Mouse (Mus musculus): ENCODE measurements around the gene Tnnt3. TPM values are rescaled to one million over a fixed set of nuclear protein-coding genes. Genes with fewer than 3 reads are reported as not detected.

The Tnnt3 gene
- total and polyA plus RNA-seq, 3 experiments, result 1.1 to 1.8 (median 1.3) TPM

GRCm38 (mm10) chr7:142488053-142488452 is 10.6 kb upstream of the Tnnt3 start:
- intact Hi-C loops (cut with DNase I), result no loop called here
- no peak for TF ChIP-seq EP300 (IDR thresholded peaks at IDR 0.05; ENCODE audit: insufficient read depth, low read depth, low read length)
- TF ChIP-seq CTCF (IDR thresholded peaks at IDR 0.05), result no peak
- no peak for TF ChIP-seq POLR2A (IDR thresholded peaks at IDR 0.05; ENCODE audit: insufficient read depth, low read depth, low read length)
- Histone ChIP-seq H3K4me3 (no peak overlapping the region), H3K27ac (no peak overlapping the region), H3K27me3 (ENCODE audit: control insufficient read depth, insufficient read depth, low read length) (no peaks in the 10 kb centered on the region), H3K36me3 (ENCODE audit: control insufficient read depth, insufficient read depth, low read length) (no peaks in the 10 kb centered on the region), H3K9ac (ENCODE audit: low read depth, low read length) (no peak overlapping the region), H3K4me1 (ENCODE audit: control insufficient read depth, insufficient read depth, low read length) (peaks cover 11% of the 10 kb centered on the region), H3K79me2 (replicated peaks; ENCODE audit: control insufficient read depth, insufficient read depth, low read length) (no peaks in the 10 kb centered on the region)
- no peak for DNase-seq
- 85% methylated on average over 3 of the region's 3 CpGs for WGBS

GRCm38 (mm10) chr7:142493535-142493934 is 5.1 kb upstream of the Tnnt3 start:
- 84% methylated on average over 8 of the region's 8 CpGs for WGBS
- TF ChIP-seq EP300 (IDR thresholded peaks at IDR 0.05; ENCODE audit: insufficient read depth, low read depth, low read length), result no peak
- no peak for TF ChIP-seq POLR2A (IDR thresholded peaks at IDR 0.05; ENCODE audit: insufficient read depth, low read depth, low read length)
- no peak for TF ChIP-seq CTCF (IDR thresholded peaks at IDR 0.05)
- DNase-seq, result no peak
- H3K36me3 ChIP-seq (ENCODE audit: control insufficient read depth, insufficient read depth, low read length), result no peaks in the 10 kb centered on the region
- H3K4me3 ChIP-seq, result no peak overlapping the region
- H3K27me3 ChIP-seq (ENCODE audit: control insufficient read depth, insufficient read depth, low read length), result no peaks in the 10 kb centered on the region
- H3K79me2 ChIP-seq (replicated peaks; ENCODE audit: control insufficient read depth, insufficient read depth, low read length), result no peaks in the 10 kb centered on the region
- H3K27ac ChIP-seq, result no peak overlapping the region
- no peaks in the 10 kb centered on the region for H3K4me1 ChIP-seq (ENCODE audit: control insufficient read depth, insufficient read depth, low read length)
- intact Hi-C loops (cut with DNase I), result no loop called here
- H3K9ac ChIP-seq (ENCODE audit: low read depth, low read length), result no peak overlapping the region

GRCm38 (mm10) chr7:142496158-142496557 is 2.5 kb upstream of the Tnnt3 start:
- Histone ChIP-seq H3K9ac (ENCODE audit: low read depth, low read length) (no peak overlapping the region), H3K4me1 (ENCODE audit: control insufficient read depth, insufficient read depth, low read length) (peaks cover 3% of the 10 kb centered on the region; the same call in 1 of the 2 replicates), H3K36me3 (ENCODE audit: control insufficient read depth, insufficient read depth, low read length) (no peaks in the 10 kb centered on the region), H3K27ac (peak overlapping the region; percentile 67), H3K4me3 (no peak overlapping the region), H3K27me3 (ENCODE audit: control insufficient read depth, insufficient read depth, low read length) (no peaks in the 10 kb centered on the region), H3K79me2 (replicated peaks; ENCODE audit: control insufficient read depth, insufficient read depth, low read length) (no peaks in the 10 kb centered on the region)
- WGBS, result 60% methylated on average over 3 of the region's 3 CpGs
- intact Hi-C loops (cut with DNase I), result loop anchor here (2.0 to 5.0 kb wide), 2 partner anchors 15 to 179 kb away; no protein-coding TSS in a partner anchor
- TF ChIP-seq EP300 (IDR thresholded peaks at IDR 0.05; ENCODE audit: insufficient read depth, low read depth, low read length) (peak; percentile 63; the same call in 1 of the 2 replicates), CTCF (IDR thresholded peaks at IDR 0.05) (no peak), POLR2A (IDR thresholded peaks at IDR 0.05; ENCODE audit: insufficient read depth, low read depth, low read length) (peak; percentile 15; the same call in 1 of the 2 replicates)
- DNase-seq, result peak; percentile 40 to 65

- Histone ChIP-seq H3K79me2 (replicated peaks; ENCODE audit: control insufficient read depth, insufficient read depth, low read length) (no peaks in the 10 kb centered on the region), H3K4me3 (no peak overlapping the region), H3K9ac (ENCODE audit: low read depth, low read length) (peak overlapping the region; percentile 43; the same call in 1 of the 2 replicates), H3K36me3 (ENCODE audit: control insufficient read depth, insufficient read depth, low read length) (no peaks in the 10 kb centered on the region), H3K27ac (peak overlapping the region; percentile 67), H3K27me3 (ENCODE audit: control insufficient read depth, insufficient read depth, low read length) (no peaks in the 10 kb centered on the region), H3K4me1 (ENCODE audit: control insufficient read depth, insufficient read depth, low read length) (peaks cover 3% of the 10 kb centered on the region; the same call in 1 of the 2 replicates)
- intact Hi-C loops (cut with DNase I), result loop anchor here (1.0 to 5.0 kb wide), 3 partner anchors 16 to 179 kb away; no protein-coding TSS in a partner anchor
- 69% methylated on average over 5 of the region's 5 CpGs for WGBS
- TF ChIP-seq EP300 (IDR thresholded peaks at IDR 0.05; ENCODE audit: insufficient read depth, low read depth, low read length) (0 out of 2 replicates have a peak, but pooled peaks have one; percentile 35), CTCF (IDR thresholded peaks at IDR 0.05) (peak; percentile 89), POLR2A (IDR thresholded peaks at IDR 0.05; ENCODE audit: insufficient read depth, low read depth, low read length) (peak; percentile 53; the same call in 1 of the 2 replicates)
- DNase-seq, result peak; percentile 45 to 46
Observed at GRCm38 (mm10) chr7:142496800-142497199, 1.8 kb upstream of the Tnnt3 start.

- peak; percentile 78 for TF ChIP-seq CTCF (IDR thresholded peaks at IDR 0.05)
- peak; percentile 74 for TF ChIP-seq EP300 (IDR thresholded peaks at IDR 0.05; ENCODE audit: insufficient read depth, low read depth, low read length)
- TF ChIP-seq POLR2A (IDR thresholded peaks at IDR 0.05; ENCODE audit: insufficient read depth, low read depth, low read length), result no peak
- Histone ChIP-seq H3K27me3 (ENCODE audit: control insufficient read depth, insufficient read depth, low read length) (no peaks in the 10 kb centered on the region), H3K4me3 (no peak overlapping the region), H3K79me2 (replicated peaks; ENCODE audit: control insufficient read depth, insufficient read depth, low read length) (no peaks in the 10 kb centered on the region), H3K4me1 (ENCODE audit: control insufficient read depth, insufficient read depth, low read length) (peaks cover 3% of the 10 kb centered on the region; the same call in 1 of the 2 replicates), H3K9ac (ENCODE audit: low read depth, low read length) (no peak overlapping the region), H3K36me3 (ENCODE audit: control insufficient read depth, insufficient read depth, low read length) (no peaks in the 10 kb centered on the region), H3K27ac (no peak overlapping the region)
- DNase-seq, result peak; percentile 68 to 71
- WGBS, result 83% methylated on average over 2 of the region's 2 CpGs
- intact Hi-C loops (cut with DNase I), result loop anchor here (1.0 to 5.0 kb wide), 4 partner anchors 17 to 180 kb away; no protein-coding TSS in a partner anchor
Observed at GRCm38 (mm10) chr7:142497775-142498174, 861 bp upstream of the Tnnt3 start.

GRCm38 (mm10) chr7:142499010-142499721 is 530 bp downstream of the Tnnt3 start:
- H3K27me3 ChIP-seq (ENCODE audit: control insufficient read depth, insufficient read depth, low read length), result no peaks in the 10 kb centered on the region
- peaks cover 3% of the 10 kb centered on the region; the same call in 1 of the 2 replicates for H3K4me1 ChIP-seq (ENCODE audit: control insufficient read depth, insufficient read depth, low read length)
- TF ChIP-seq EP300 (IDR thresholded peaks at IDR 0.05; ENCODE audit: insufficient read depth, low read depth, low read length), result no peak
- TF ChIP-seq CTCF (IDR thresholded peaks at IDR 0.05), result no peak
- no peak for TF ChIP-seq POLR2A (IDR thresholded peaks at IDR 0.05; ENCODE audit: insufficient read depth, low read depth, low read length)
- H3K9ac ChIP-seq (ENCODE audit: low read depth, low read length), result no peak overlapping the region
- intact Hi-C loops (cut with DNase I), result loop anchor here (2.0 to 5.0 kb wide), 2 partner anchors 164 to 182 kb away; no protein-coding TSS in a partner anchor
- H3K4me3 ChIP-seq, result no peak overlapping the region
- no peaks in the 10 kb centered on the region for H3K36me3 ChIP-seq (ENCODE audit: control insufficient read depth, insufficient read depth, low read length)
- H3K27ac ChIP-seq, result no peak overlapping the region
- 51% methylated on average over 5 of the region's 5 CpGs for WGBS
- no peaks in the 10 kb centered on the region for H3K79me2 ChIP-seq (replicated peaks; ENCODE audit: control insufficient read depth, insufficient read depth, low read length)
- peak in 1 of 2 experiments; percentile 16 for DNase-seq
